Mouse (Mus musculus) lung, adult 2 months (tissue): ENCODE data around the gene Zfp62.

Experiments
- CTCF ChIP-seq: fragments of 200-500 bp; IDR thresholded peaks from 2 replicates; pipeline ENCODE4 v1.5.1; 2011; ENCODE audit warnings: mild to moderate bottlenecking, low read length, control low read depth; ENCODE audit not compliant: insufficient read depth
- POLR2A ChIP-seq: fragments of 200-500 bp; IDR thresholded peaks from 2 replicates; pipeline ENCODE4 v1.6.1; 2011; ENCODE audit warnings: low read depth, mild to moderate bottlenecking, control low read depth, low read length, borderline replicate concordance; ENCODE audit errors: extremely low read depth

GRCm38 (mm10) chr11:49253035-49253434, 49.9 kb downstream of the Zfp62 start:
- TF ChIP-seq CTCF (no peak), POLR2A (no peak)
